Mouse (Mus musculus) spleen, postnatal 36 days (tissue): ENCODE measurements around the gene Tcf3.

Experiments
- DNase-seq, 2 experiments: peaks; one replicate each; pipeline ENCODE4 v3.0.0; 2022; ENCODE audit warnings: low spot score in 2 of 2, mixed read lengths in 1 of 2

Gene Tcf3

DNA sequence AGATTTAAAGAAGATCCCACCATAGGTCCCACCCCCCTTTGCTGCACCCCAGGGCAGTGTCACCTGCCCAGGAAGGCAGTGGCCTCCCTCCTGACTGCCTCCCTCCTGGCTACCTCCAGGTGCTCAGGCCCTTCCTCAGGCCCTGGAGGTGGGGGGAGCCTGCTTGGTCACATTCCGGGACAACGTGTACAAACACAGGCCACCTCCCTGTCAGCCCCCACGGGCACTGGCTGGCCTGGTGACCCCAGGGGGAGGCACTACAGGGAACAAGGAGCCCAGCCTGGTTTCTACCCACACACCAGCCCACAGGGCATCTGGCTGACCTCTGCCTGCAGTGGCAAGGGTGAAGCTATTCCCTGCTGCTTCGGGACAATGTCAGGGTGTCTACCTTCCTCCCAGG is 4.5 kb upstream of the Tcf3 start:
- DNase-seq: no peak

DNA sequence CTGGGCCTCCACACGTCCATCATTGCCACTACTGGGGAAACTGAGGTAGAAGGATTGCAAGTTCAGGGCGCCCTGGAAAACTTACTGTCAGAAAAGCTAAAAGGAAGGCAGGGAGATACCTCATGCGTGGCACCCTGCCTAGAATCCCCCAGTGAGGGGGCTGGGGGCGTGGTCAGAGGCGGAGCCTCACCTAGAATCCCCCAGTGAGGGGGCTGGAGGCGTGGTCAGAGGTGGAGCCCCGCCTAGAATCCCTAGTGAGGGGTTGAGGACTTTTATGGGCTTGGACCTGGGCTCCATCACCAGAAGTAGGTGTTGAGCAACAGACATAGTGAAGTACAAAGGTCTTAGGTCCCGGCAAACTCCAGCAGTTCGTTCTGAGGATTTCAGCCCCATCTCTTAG is 2.8 kb upstream of the Tcf3 start:
- peak; percentile 53 to 65 for DNase-seq

DNA sequence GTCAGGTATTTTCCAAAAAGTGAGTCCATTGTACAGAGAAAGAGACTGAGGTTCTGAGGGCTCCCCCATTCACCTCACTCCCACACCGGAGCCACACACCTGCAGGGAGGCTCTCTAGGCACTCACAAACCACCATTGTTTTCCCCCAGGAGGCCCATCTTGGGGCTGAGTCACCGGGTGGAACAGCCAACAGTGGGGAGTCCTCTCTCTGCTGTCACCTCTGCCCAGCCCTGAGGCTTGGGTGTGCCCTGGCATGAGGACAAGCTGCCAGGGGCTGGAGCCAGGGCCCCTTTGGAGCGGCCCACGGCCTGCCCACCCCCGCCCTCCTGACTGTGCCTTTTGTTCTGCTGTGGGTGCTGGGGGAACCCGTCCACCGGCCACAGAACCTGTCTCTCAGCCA is 2.3 kb upstream of the Tcf3 start:
- DNase-seq: peak; percentile 48 to 61

DNA sequence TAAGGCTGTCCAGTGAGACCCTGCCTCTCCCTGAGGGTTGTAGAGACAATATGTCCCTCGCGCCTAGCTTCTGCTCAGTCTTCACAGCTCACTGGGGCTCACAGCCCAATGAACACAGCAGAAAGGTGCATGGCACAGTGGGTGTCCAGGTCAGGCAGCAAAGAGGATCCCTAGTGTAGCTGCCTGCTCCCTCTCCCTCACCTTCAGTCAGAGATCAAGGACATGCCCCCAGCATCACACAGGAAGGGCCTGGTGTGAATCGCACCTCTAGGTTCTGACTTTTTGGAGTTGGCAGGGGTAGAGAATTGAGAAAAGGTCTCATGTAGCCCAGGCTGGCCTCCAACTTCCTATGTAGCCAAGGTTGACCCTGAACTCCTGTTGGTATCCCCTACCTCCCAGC is 1.4 kb upstream of the Tcf3 start:
- no peak for DNase-seq

DNA sequence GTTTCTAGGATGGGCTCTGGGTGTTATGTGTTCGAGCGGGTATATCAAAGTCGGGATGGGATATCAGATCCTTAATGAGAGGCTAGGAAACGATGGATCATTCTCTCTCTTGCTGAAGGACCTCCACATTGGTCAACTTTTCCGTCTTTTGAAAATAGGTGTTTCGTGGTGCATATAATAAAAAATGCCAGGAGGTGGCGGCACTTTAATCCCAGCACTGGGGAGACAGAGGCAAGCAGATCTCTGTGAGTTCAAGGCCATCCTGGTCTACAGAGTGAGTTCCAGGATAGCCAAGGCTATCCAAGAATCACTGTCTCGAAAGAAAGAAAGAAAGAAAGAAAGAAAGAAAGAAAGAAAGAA is 766 bp upstream of the Tcf3 start:
- no peak for DNase-seq

DNA sequence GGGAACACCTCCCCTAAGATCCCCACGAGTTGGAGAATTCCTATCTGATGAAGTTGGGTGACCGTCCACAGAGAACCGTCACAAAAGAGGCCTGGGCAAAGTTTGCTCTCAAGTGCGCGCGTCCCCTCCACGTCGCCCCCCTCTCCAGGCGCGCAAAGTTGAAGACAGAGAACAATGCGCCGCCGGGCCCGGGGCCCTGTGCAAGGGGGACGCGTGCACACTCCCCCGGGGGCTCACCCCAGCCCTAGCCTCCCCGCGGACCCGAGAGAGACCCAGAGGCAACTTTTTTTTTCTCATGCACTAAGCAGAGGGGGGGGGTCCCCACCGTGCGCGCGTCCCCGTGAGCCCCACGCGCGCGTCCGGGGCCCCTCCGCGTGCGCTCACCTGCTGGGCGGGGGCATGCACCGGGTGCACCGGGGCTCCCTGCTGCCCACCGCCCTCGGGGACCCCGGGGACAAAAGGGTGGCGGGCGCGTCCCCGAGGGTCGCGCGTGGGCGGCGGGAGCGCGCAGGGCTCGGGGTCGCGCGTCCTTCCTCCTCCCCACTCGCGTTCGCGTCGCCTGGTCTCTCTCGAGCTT is 423 bp downstream of the Tcf3 start:
- DNase-seq: peak in 1 of 2 experiments; percentile 36

DNA sequence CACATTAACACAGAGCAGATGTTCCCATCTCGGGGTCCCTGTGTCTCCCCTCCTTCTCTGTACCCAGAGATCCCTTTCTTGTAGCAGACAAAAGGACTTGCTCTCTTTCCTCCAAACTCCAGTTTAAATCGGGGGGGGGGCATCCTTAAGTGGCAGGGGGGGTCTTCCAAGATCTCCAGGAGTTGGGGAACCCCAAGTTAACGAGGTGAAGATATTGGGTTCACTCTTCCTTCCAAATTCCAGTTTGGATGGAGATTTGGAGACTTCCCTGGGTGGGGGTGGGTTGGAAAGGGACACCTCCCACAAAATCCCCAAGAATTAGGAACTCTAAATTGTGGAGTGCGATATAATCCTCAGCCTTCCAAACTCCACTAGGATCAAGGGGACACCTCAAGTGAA is 1.1 kb downstream of the Tcf3 start:
- DNase-seq: no peak

DNA sequence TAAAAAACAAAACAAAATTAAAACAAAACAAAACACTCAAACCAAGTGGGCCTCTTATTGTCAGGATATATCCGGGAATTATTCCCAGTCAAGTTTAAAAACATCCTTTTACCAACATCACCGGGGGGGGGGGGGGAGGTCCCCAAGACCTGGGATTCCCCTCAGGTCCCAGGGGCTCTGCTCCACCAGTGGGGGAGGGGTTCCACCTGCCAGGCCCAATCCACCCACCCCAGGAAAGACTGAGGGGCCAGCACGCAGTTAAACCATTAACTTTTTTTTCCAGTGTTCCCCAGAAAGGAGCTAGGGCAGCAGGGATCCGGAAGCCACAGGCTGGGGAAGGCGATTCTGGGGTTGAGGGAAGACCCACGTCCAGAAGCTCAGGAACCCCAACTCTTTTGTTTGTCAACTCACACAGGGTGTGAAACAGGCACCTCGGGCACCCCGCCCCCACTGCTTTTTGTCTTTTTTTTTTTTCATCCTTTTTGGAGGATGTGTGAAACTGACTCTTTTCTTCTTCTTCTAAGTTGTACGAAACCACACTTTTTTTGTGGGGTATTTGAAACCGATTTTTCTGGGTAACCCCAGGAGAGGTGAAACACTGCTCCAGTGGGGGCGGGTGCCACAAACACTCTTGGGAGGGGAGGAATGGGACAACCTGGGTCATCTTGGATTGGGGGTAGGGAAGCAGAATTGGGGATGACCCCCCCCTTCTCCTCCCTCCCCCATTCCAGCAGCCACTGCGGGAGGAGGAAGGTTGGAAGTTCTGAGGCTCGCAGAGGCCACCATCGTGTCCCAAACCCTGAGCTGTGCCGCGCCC is 1.7 kb downstream of the Tcf3 start:
- DNase-seq: peak; percentile 57 to 61

DNA sequence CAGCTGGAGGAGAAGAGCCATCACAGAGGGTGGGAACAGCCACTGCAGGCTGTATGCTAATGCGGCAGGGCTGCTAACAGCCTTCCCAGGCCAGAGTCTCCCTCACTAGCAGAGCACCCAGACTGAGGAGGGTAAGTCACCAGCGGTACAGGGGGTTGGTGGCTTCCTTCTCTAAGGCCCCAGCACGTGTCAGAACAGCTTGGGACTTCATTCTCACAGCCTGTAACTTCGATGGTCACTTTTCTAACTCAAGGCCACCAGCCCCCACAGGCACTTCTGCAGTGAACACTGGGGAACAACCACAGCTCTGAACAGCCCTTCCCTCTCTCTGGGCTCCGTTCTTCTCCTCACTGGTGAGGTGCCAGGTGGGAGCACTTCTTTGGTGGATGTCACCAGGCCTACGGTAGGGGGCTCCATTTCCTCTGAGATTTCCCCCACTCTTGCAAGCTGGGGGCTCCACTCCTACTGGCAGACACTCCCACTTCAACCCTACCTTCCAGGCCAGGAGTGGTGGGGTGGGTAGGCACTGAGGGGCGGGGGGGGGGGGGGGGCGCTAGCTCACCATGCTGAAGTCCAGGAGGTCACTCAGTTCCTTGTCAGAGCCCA is 3.0 kb downstream of the Tcf3 start:
- no peak for DNase-seq

DNA sequence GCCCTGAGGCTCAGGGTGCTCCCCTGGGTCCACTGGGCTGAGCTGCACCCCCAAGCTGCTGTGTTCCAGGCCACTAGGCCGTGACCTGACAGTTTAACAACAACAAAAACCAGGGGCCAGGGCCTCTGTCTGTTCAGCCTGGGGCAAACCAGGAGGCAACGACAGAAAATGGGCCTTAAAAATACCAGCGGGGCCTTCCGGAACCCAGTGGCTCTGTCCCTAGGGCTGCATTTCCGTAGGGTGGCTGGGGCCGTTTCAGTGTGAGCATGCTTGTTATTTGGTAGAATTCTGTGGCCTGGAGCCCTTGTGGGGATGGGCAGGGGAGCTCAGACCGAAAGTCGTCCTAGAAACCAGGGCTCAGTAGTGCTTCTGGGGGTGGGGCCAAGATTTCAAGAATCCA is 3.6 kb downstream of the Tcf3 start:
- DNase-seq: peak; percentile 81 to 82

DNA sequence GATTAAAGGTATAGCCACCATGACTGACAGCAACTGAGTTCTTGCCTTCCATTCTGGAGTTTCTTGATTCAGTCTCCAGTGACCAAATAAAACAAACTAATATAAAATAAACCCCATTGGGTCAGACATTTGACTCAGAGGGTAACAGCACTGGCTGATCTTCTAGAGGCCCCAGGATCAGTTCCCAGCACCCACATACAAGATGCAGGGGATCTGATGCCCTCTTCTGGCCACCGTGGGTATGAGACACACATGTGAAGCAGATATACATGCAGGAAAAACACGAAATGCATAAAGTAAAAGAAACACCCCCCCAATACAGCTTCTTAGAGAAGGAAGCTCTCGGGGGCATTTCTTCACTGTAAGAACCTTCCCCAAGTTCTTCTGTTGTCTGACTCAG is 8.4 kb downstream of the Tcf3 start:
- no peak for DNase-seq

DNA sequence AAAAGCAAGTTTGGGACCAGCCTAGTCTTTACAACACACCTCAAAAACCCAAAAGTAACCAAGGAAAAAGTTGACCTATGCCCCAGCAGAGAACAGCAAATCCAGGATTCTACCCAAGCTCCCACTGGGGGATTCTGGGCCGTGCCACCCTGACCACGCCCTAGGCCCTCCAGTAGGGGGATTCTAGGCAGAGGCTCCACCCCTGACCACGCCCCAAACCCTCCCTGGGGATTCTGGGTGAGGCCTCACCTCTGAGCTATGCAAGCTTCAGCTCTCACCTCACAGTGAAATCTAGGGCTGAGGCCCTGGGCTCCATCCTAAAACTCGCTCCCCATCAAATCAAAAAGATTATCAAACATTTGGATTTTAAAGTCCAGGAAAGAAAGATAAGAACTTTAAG is 9.9 kb downstream of the Tcf3 start:
- DNase-seq: peak; percentile 80 to 85

DNA sequence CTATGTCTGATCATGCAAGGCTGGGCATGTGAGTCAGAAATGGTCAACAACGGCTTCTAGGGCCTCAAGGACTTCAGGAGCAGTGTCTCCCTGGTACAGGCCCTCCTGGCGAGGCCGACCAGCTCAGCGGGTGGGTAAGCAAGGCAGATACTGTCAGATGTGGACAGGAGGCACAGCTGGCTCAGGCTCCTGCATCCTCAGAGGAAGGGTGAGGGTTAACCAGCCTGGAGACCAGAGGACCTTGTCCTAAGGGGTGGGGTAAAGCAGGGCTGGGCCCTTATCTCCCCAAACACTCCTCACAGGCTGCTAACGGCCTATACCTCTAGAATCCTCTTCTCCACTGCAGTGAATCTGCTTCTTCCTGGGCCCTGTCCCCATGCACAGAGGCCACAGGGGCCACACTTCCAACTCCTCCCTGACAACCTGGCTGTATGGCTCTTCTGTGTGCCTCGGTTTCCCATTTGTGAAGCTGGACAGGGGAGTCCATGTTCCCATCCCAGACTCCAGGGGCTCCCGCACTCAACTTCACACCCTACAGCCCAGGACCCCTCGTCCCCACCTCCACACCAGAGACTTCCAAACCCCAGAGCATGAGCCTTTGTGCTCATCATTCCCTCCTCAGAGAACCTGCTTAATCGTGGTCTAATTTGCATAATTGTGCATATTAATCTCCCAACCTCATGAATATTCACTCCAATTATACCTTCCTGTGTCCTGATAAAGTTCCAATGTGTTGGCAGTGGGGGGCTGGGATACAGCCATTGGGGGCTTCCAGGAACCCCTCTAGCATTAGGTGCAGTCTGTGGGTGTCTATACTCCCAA is 11.6 kb downstream of the Tcf3 start:
- DNase-seq: peak; percentile 61 to 75

DNA sequence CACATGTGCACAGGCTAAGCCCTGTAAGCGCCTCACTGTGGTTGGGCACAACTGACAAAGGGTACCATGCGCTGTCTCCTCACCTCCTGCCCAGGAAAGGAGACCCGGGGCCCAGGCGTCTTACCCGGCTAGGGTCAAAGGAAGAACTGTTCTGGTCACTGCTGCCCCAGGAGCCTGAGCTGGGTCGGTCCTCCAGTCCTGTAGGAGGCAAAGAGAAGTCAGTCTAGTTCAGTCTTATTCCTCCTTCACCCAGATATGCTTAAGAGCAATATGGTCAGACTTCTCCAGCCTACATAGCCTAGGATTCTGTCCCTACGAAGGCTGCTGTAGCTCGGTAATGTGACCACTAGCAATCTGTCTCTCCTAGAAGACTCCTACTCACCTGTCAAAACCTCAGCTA is 12.2 kb downstream of the Tcf3 start:
- DNase-seq: no peak

DNA sequence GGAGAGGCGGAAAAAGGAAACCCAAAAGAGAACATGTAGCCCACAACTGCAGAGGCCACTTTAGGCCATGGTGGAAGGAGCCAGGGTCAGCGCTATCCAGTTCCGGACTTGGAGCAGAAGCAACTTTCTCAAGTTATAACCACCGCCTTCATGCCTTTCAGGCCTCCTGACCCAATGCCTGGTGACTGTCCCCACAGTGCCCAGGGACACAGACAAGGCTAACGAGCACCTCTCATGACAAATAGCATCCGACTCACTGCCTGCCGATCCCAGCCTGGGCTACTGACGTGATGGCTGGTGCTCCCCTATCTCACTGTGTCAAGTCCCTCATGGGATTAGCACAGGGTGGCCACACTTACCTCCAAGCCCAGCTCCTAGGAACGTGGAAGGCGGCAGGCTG is 12.7 kb downstream of the Tcf3 start:
- DNase-seq: no peak

DNA sequence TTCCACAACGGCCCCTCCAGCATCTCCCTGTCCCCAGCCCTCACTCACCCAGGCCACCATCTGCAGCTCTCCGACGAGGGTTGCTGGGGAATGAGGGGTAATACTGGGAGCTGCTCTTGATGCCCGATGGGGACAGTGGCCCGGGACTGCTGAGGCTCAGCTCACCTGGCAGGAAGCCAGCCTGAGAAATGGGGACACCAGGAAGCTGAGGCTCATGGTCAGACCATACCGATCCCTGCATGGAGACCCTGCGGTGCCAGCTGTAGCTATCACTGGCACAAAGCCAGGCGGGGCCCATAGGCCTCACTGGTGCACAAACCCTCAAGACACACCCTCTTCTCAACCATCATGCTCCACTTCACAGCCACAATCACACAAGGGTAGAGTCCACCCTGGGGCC is 14.0 kb downstream of the Tcf3 start:
- DNase-seq: no peak

DNA sequence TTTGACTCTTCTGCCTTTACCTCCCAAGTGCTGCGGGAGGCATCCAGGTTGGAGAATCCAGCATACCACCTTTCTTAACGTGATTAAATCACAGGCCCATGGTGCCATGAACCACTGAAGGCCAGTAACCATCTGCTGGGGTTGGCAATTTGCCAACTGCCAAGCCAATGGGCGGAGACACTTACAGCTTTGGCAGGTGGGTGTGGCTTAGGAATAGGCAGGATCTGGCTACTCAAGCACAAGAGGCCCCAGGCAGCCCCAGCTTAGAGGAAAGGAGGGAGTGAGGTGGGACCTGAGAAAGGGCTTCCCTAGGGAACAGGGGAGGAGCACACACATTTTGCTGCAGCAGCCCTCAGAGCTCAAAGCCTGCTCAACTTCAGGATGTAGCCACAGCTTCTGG is 15.1 kb downstream of the Tcf3 start:
- no peak for DNase-seq

DNA sequence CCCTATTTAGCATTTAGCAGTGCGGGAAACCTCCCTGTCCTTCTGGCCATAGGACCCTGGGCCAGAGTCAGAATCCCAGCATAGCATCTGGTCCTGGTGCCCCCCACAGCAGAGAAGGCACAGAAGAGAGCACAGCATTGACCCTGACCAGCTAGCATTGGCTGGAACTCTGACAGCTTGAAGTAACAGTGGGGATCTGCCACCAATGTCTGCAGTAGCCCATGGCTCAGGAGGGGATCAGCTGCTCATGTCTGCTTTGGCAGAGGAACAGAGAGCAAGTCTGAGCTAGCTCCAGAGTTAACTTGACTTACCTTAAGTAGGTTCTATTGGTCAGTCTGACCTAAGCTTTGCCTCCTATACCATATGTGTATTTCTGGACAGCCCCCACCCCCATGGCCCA is 15.6 kb downstream of the Tcf3 start:
- DNase-seq: no peak

DNA sequence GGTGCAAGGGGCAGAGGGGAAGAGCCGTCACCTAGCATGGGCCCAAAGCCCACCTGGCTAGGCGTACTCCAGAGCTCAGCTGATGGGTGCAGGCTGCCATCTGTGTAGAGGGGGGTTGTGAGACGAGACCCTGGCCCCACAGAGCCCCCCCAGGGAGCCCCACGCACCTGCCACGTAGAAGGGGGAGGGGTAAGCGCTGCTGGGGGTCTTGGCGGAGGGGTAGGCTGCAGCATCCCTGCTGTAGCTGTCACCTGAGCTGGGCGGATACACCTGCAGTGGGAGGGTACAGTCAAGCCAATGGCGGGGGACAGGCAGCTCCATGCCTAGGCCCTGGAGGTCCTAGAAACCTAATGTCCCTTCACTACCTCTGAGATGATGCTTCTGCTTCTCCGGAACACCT is 16.1 kb downstream of the Tcf3 start:
- no peak for DNase-seq

DNA sequence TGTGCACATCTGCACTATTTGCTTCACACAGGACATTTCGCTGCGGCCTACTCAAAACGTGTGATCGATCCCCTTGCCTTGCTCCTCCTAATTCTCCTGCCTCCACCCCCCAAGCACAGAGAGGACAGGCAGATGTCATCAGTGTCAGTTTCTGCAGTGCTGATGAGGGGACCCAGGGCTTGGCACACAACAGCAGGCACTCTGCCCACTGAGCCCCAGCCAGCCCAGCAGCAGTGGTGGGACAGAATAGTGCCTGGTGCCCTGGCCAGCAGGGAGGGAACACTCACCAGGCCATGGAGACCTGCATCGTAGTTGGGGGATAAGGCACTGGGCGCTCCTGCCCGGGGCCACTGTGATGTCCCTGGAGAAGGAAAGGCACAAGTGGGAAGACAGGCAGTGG is 17.9 kb downstream of the Tcf3 start:
- DNase-seq: no peak

DNA sequence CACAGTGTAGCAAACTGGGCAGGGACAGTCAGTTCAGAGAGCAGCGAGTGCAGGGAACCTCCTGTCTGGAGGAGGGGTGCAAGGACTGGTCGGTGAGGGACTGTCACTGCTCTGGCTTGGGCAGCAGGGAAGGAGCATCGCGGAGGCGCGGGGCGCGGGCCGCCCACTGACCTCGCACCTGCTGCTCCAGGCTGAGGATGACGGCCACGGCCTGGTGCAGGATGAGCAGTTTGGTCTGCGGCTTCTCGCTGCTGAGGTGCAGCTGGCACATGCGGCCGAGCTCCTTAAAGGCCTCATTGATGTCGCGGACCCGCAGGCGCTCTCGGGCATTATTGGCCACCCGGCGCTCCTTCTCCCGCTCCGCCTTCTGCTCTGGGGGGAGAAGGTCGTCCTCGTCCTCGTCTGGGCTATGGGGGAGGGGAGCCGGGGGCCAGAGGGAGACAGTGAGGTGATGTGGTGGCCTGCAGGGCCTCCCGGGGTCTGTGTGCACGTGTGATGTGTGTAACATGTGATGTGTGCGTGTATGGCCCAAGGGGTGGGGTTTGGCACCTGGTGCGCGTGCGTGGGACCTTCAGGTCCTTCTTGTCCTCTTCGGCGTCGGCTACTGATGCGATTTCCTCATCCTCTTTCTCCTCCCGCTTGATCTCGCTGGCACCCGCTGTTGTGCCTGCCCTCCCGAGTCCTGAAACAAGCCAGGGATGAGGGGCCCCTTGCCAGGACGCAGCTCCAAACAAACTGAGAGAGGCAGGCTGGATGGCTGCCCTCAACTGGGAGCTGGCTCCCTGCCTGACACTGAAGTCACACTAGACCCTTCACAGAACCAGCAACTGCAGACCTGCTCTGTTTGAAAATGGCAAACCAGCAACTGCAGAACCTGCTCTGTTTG is 20.5 kb downstream of the Tcf3 start:
- DNase-seq: no peak

DNA sequence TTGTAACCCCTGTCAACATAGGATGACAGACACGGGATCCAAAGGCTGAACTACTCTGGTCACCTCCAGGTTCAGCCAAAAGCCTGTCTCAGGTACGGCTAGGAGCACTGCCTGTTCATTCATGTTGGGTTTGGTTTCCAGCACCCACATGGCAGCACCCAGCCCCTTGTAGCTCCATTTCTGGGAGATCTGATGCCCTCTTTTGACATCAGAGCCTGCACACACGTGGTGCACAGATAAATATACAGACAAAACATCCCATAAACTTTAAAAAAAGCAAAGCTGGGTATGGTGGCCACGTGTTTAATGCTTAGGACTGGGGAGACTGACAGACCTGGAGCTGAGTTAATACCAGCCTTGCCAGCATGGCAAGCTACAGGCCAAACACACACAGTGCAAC is 25.5 kb downstream of the Tcf3 start:
- no peak for DNase-seq
